Mouse (Mus musculus): ENCODE measurements around the gene Slc16a12.
"Not testable (repeated sequence)": the region's sequence is repeated elsewhere in the genome, so short reads cannot be mapped to it uniquely, and the experiment has no call there.

DNA sequence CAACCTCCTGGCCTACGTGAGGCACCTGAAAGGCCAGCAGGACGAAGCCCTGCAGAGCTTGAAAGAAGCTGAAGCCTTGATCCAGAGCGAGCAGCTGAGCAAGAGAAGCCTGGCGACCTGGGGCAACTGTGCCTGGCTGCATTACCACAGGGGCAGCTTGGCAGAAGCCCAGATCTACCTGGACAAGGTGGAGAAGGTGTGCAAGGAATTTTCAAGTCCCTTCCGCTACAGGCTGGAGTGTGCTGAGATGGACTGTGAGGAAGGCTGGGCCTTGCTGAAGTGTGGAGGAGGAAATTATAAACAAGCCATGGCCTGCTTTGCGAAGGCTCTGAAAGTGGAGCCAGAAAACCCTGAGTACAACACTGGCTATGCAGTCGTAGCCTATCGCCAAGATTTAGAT, 99.5 kb downstream of the Slc16a12 start:
- not testable (repeated sequence) for TF ChIP-seq EP300, CTCF (IDR thresholded peaks at IDR 0.05; ENCODE audit: low read depth)

All from heart, postnatal 0 days (tissue).